Mouse (Mus musculus) liver, adult 2 months (tissue): ENCODE measurements around the gene Epn2. TPM values are rescaled to one million over a fixed set of nuclear protein-coding genes. Genes with fewer than 3 reads are reported as not detected.

Experiments used
- DNase-seq: peaks from one replicate; pipeline ENCODE4 v3.0.0-alpha.2; 2011; ENCODE audit warnings: low read depth, low spot score; ENCODE audit errors: extremely low read depth
- H3K27ac ChIP-seq: fragments of 200-500 bp; replicated peaks from 2 replicates; pipeline ENCODE4 v1.5.1; 2012; ENCODE audit warnings: low read depth, mild to moderate bottlenecking, control low read depth, inconsistent platforms, low read length; ENCODE audit not compliant: insufficient read depth
- H3K27me3 ChIP-seq: fragments of 200-500 bp; 2 replicates; pipeline ENCODE4 v1.6.1; 2012; ENCODE audit warnings: mild to moderate bottlenecking, moderate library complexity, low read length, inconsistent platforms; ENCODE audit not compliant: control insufficient read depth, insufficient read depth
- H3K36me3 ChIP-seq: fragments of 200-500 bp; 2 replicates; pipeline ENCODE4 v1.6.1; 2012; ENCODE audit warnings: low read length, inconsistent platforms; ENCODE audit not compliant: control insufficient read depth, insufficient read depth
- H3K4me1 ChIP-seq: fragments of 200-500 bp; 2 replicates; pipeline ENCODE4 v1.6.1; 2011; ENCODE audit warnings: low read length; ENCODE audit not compliant: control insufficient read depth, insufficient read depth
- H3K4me3 ChIP-seq: fragments of 200-500 bp; 2 replicates; pipeline ENCODE4 v1.5.1; 2011; ENCODE audit warnings: low read depth, mild to moderate bottlenecking, control low read depth, low read length, moderate library complexity; ENCODE audit not compliant: insufficient read depth
- H3K79me2 ChIP-seq: fragments of 200-500 bp; 2 replicates; pipeline ENCODE4 v1.6.1; 2012; ENCODE audit warnings: inconsistent platforms, mild to moderate bottlenecking, low read length, moderate library complexity; ENCODE audit not compliant: control insufficient read depth, insufficient read depth
- H3K9ac ChIP-seq: fragments of 200-500 bp; 2 replicates; pipeline ENCODE4 v1.6.1; 2012; ENCODE audit warnings: low read depth, mild to moderate bottlenecking, control low read depth, inconsistent platforms, low read length
- CTCF ChIP-seq: fragments of 200-500 bp; IDR thresholded peaks from 2 replicates; pipeline ENCODE4 v1.5.1; 2011; ENCODE audit warnings: low read depth, low read length, control low read depth
- POLR2A ChIP-seq: fragments of 200-500 bp; IDR thresholded peaks from 2 replicates; pipeline ENCODE4 v1.6.1; 2011; ENCODE audit warnings: low read length, control low read depth; ENCODE audit not compliant: insufficient read depth; ENCODE audit errors: extremely low read depth
- WGBS: fragments of 180-500 bp; shearing (Covaris S2); methylation state at CpG from one replicate; pipeline ENCODE4 v1.1.7; 2018; 5-methylcytosine and 5-hydroxymethylcytosine counted together
- polyA plus RNA-seq: library from polyadenylated mRNA; depleted of rRNA; stranded (reverse); fragments of >200 nt; gene quantifications from 2 replicates; pipeline ENCODE4 v1.2.3, GENCODE M21; 2012
- total RNA-seq: library from RNA; depleted of rRNA; stranded (reverse); fragments of >200 nt; gene quantifications from 2 replicates; pipeline ENCODE4 v1.2.3, GENCODE M21; 2014

Gene Epn2
- total and polyA plus RNA-seq, 2 experiments, result 4.5 to 5.7 TPM

GRCm38 (mm10) chr11:61497490-61497889 lies 82.0 kb downstream of the Epn2 start:
- DNase-seq, result no peak
- TF ChIP-seq CTCF (no peak), POLR2A (no peak)
- Histone ChIP-seq H3K4me1 (no peaks in the 10 kb centered on the region), H3K9ac (no peak overlapping the region), H3K4me3 (no peak overlapping the region), H3K79me2 (no peaks in the 10 kb centered on the region), H3K36me3 (no peaks in the 10 kb centered on the region), H3K27ac (no peak overlapping the region), H3K27me3 (no peaks in the 10 kb centered on the region)
- 79% methylated on average over 1 of the region's 1 CpGs for WGBS

- H3K36me3 ChIP-seq, result no peaks in the 10 kb centered on the region
- no peaks in the 10 kb centered on the region for H3K4me1 ChIP-seq
- WGBS, result 86% methylated on average over 2 of the region's 2 CpGs
- no peak overlapping the region for H3K9ac ChIP-seq
- no peak overlapping the region for H3K4me3 ChIP-seq
- no peaks in the 10 kb centered on the region for H3K79me2 ChIP-seq
- DNase-seq, result no peak
- H3K27ac ChIP-seq, result no peak overlapping the region
- TF ChIP-seq POLR2A, result no peak
- TF ChIP-seq CTCF, result no peak
- no peaks in the 10 kb centered on the region for H3K27me3 ChIP-seq
Observed at GRCm38 (mm10) chr11:61495528-61495927, 84.0 kb downstream of the Epn2 start.

GRCm38 (mm10) chr11:61494129-61494997 lies 85.1 kb downstream of the Epn2 start, which contains the start of gene Mapk7:
TSS of gene Mapk7 (minus strand) at chr11:61494406.
- TF ChIP-seq CTCF (no peak), POLR2A (0 out of 2 replicates have a peak, but pooled peaks have one; percentile 7)
- peak; percentile 79 for DNase-seq
- H3K79me2 ChIP-seq, result no peaks in the 10 kb centered on the region
- no peaks in the 10 kb centered on the region for H3K4me1 ChIP-seq
- H3K36me3 ChIP-seq, result no peaks in the 10 kb centered on the region
- H3K9ac ChIP-seq, result peak within 1 kb of the TSS; percentile 67
- no peaks in the 10 kb centered on the region for H3K27me3 ChIP-seq
- under 1% methylated on average over 62 of the region's 62 CpGs for WGBS
- peak within 1 kb of the TSS; percentile 81 for H3K4me3 ChIP-seq
- peak within 1 kb of the TSS; percentile 46 for H3K27ac ChIP-seq

- H3K9ac ChIP-seq, result peak overlapping the region; percentile 67
- DNase-seq, result no peak
- H3K27ac ChIP-seq, result 0 out of 2 replicates have a peak overlapping the region, but pooled peaks have one; percentile 39
- H3K36me3 ChIP-seq, result no peaks in the 10 kb centered on the region
- no peaks in the 10 kb centered on the region for H3K27me3 ChIP-seq
- H3K79me2 ChIP-seq, result no peaks in the 10 kb centered on the region
- TF ChIP-seq POLR2A (no peak), CTCF (no peak)
- 3% methylated on average over 45 of the region's 50 CpGs for WGBS
- peak overlapping the region; percentile 81 for H3K4me3 ChIP-seq
- no peaks in the 10 kb centered on the region for H3K4me1 ChIP-seq
Observed at GRCm38 (mm10) chr11:61493525-61494128, 85.9 kb downstream of the Epn2 start.

- H3K27me3 ChIP-seq, result no peaks in the 10 kb centered on the region
- no peaks in the 10 kb centered on the region for H3K4me1 ChIP-seq
- no peaks in the 10 kb centered on the region for H3K36me3 ChIP-seq
- WGBS, result 69% methylated on average over 12 of the region's 12 CpGs
- no peak for DNase-seq
- H3K27ac ChIP-seq, result no peak overlapping the region
- no peak for TF ChIP-seq POLR2A
- no peak for TF ChIP-seq CTCF
- H3K9ac ChIP-seq, result no peak overlapping the region
- H3K4me3 ChIP-seq, result no peak overlapping the region
- H3K79me2 ChIP-seq, result no peaks in the 10 kb centered on the region
Observed at GRCm38 (mm10) chr11:61492749-61493401, 86.6 kb downstream of the Epn2 start.
